Mouse (Mus musculus) liver, embryonic 14.5 days (tissue): Measurements from ENCODE around the gene Rhoa.

Experiments used
- CTCF ChIP-seq: IDR thresholded peaks from 2 replicates; pipeline ENCODE4 v1.5.1; 2016; ENCODE audit warnings: antibody characterized with exemption, low read depth, control low read depth
- EP300 ChIP-seq: IDR thresholded peaks from 2 replicates; pipeline ENCODE4 v1.6.1; 2016; ENCODE audit warnings: antibody characterized with exemption, low read depth

GRCm38 (mm10) chr9:108301853-108302252, 4.1 kb upstream of the Rhoa start:
- TF ChIP-seq CTCF (no peak), EP300 (no peak)
